Mouse (Mus musculus) ES-E14 (cell line): ENCODE data around the gene Rhob.

ENCODE experiments used
- CHD2 ChIP-seq: IDR thresholded peaks from 2 replicates; pipeline ENCODE4 v1.6.1; 2014; ENCODE audit warnings: mild to moderate bottlenecking, low read depth, low read length, inconsistent platforms
- HCFC1 ChIP-seq: IDR thresholded peaks from 2 replicates; pipeline ENCODE4 v1.6.1; 2012; ENCODE audit warnings: low read length, inconsistent platforms, borderline replicate concordance; ENCODE audit not compliant: insufficient read depth
- MAFK ChIP-seq: IDR thresholded peaks from 2 replicates; pipeline ENCODE4 v1.6.1; 2014; ENCODE audit warnings: mild to moderate bottlenecking, low read depth, low read length, inconsistent platforms; ENCODE audit not compliant: insufficient read depth
- ZC3H11A ChIP-seq: IDR thresholded peaks from 2 replicates; pipeline ENCODE4 v1.6.1; 2012; ENCODE audit warnings: low read depth, mild to moderate bottlenecking, inconsistent platforms, low read length, borderline replicate concordance
- ZNF384 ChIP-seq: IDR thresholded peaks from 2 replicates; pipeline ENCODE4 v1.6.1; 2012; ENCODE audit warnings: low read depth, low read length, inconsistent platforms

- TF ChIP-seq ZNF384 (no peak), HCFC1 (no peak), MAFK (no peak), ZC3H11A (no peak), CHD2 (no peak)
Measured at GRCm38 (mm10) chr12:8524062-8524461, 24.3 kb upstream of the Rhob start.
